Mouse (Mus musculus) T-cell, adult 66 days (primary cell): Measurements from ENCODE around the gene Ms4a4d. TPM values are rescaled to one million over a fixed set of nuclear protein-coding genes. Genes with fewer than 3 reads are reported as not detected.

Experiments
- total RNA-seq, 2 experiments: library from RNA; stranded (reverse); gene quantifications; 3 replicates in 1 of 2; 4 replicates in 1 of 2; pipeline ENCODE4 v1.2.4; 2023

The Ms4a4d gene
- total RNA-seq = 1 to 10 TPM in 1 of 2 experiments, under 1 TPM in 1; 0.61 to 1.0 TPM

DNA sequence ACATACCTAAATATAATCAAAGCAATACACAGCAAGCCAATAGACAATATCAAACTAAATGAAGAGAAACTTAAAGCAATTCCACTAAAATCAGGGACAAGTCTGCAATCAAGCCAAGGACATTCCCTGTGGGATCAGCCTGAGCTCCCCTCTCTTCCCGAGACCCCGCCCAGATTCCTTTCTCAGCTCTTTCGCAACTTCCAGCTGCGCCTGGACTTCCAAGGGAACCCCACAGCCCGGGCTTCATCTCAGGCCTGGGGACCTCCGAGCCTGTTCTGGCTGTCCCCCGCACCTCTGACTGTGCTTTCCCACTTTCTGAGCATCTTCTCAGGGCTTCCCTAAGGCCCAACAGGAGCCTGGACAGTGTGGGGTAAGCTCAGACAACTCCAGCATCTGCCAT, at the start of gene Ms4a4d:
Gene Ms4a4d (plus strand): TSS at position 209 of the 400 bp plus-strand sequence.

DNA sequence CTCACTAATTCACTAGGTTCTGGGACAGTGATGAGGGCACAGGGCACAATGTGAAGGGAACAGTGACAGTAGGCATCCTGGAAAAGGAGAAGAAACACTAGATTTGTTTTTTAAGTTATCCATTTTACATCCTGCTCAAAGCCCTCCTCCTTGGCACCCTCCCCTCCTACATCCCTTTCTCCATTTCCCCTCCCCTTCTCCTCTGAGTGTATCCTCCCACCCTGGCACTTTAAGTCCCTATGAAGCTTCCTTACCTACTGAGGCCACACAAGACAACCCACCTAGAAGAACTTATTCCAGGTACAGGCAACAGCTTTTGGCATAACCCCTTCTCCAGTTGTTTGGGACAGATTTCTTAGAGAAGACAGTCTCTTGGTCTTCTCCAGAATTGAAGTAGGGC, 20.4 kb upstream of the Ms4a4d start, which contains the start of gene Ms4a6b:
Gene Ms4a6b (plus strand): TSS at position 267 of the 400 bp plus-strand sequence.

DNA sequence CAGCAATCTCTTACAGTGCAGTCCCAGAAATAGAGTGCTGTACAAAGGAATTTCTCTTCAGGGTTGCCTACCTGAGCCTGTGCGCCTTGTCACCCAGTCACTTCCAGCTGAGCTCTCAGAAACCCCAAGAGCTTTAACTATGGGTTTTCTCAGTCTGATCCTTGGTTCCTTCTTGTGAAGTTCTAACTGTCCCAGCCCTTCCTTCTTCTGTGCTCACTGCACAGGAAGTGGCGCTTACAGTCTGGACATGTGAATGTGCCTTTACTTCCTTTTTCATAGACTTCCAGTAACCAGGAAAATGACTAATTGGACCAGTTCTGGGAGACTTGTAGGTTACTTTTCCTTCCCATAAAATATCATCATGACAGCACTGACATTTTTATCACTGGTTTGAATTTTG, 68.0 kb downstream of the Ms4a4d start, which contains the start of gene Ms4a6d:
Gene Ms4a6d (minus strand): TSS at position 247 of the 400 bp plus-strand sequence.

Other genes with a start within 250 kb of the Ms4a4d start
- gene Ms4a14, start 222.3 kb upstream of the Ms4a4d start, total RNA-seq = not detected
- gene Ms4a7, start 200.7 kb upstream of the Ms4a4d start, total RNA-seq = not detected
- 1 to 10 TPM; 1.2 to 2.3 TPM for gene Ms4a4a, start 161.3 kb upstream of the Ms4a4d start, total RNA-seq
- gene Ms4a4c, start 132.0 kb upstream of the Ms4a4d start, total RNA-seq = 10 to 100 TPM; 55.3 to 55.9 TPM
- 1,000 to 10,000 TPM in 1 of 2 experiments, 100 to 1,000 TPM in 1; 967 to 1,146 TPM for gene Ms4a4b, start 93.2 kb upstream of the Ms4a4d start, total RNA-seq
- gene Ms4a6c, start 67.4 kb upstream of the Ms4a4d start, total RNA-seq = 10 to 100 TPM; 46.6 to 58.0 TPM
- 100 to 1,000 TPM; 169 to 211 TPM for gene Gm8369, start 50.9 kb upstream of the Ms4a4d start, total RNA-seq
- gene Ms4a6b, start 20.3 kb upstream of the Ms4a4d start, total RNA-seq = 100 to 1,000 TPM; 526 to 627 TPM
- gene Ms4a6d, start 68.0 kb downstream of the Ms4a4d start, total RNA-seq = 10 to 100 TPM in 1 of 2 experiments, 1 to 10 TPM in 1; 7.5 to 13.1 TPM
- gene Ms4a2, start 86.9 kb downstream of the Ms4a4d start, total RNA-seq = under 1 TPM in 1 of 2 experiments, not detected in 1; 0.41 TPM
- gene Ms4a3, start 104.0 kb downstream of the Ms4a4d start, total RNA-seq = not detected
- gene Oosp2, start 123.8 kb downstream of the Ms4a4d start, total RNA-seq = not detected
- not detected for gene Oosp1, start 154.3 kb downstream of the Ms4a4d start, total RNA-seq
- gene Oosp3, start 160.3 kb downstream of the Ms4a4d start, total RNA-seq = not detected
- gene Gif, start 210.8 kb downstream of the Ms4a4d start, total RNA-seq = not detected
- 10 to 100 TPM; 26.1 to 26.2 TPM for gene Mrpl16, start 233.6 kb downstream of the Ms4a4d start, total RNA-seq